Mouse (Mus musculus): ENCODE measurements around the gene Hddc3.

Hddc3 gene

DNA sequence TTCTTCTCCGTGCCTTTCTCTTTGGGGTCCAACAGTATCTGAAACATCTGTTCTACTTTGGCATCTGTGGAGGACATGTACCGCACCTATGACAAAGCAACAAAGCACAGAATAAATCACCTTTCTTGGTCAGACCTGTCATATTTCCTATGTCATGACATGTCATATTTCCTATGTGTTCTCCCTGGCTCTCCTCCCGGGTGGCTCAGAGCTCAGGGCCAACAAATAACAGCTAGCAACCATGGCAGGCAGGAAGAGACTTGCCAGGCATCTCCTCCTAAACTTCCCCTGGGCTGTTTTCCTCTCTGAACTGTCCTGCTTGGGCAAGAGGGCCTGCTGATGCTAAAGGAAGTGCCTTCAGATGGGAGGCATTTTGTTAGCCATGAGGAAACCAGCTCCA, 6.0 kb upstream of the Hddc3 start:
- no peak for DNase-seq

DNA sequence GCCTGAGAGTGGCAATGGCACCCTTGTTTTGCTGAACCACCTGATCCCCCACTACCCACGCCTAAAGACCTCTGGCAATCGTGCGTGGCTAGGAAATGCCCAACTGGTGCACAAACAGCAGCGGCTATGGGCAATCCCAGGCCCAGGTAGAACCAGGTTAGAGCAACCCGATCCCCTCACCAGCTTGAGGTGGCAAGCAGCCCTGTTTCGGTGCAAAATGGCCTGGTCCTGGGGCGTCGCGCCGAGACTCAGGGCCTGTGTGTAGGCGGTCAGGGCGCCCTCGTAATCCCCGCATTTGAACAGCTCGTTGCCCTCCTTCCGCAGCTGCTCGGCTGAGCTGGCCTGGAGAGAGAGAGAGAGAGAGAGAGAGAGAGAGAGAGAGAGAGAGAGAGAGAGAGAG, 3.5 kb upstream of the Hddc3 start:
- peak; percentile 49 for DNase-seq

DNA sequence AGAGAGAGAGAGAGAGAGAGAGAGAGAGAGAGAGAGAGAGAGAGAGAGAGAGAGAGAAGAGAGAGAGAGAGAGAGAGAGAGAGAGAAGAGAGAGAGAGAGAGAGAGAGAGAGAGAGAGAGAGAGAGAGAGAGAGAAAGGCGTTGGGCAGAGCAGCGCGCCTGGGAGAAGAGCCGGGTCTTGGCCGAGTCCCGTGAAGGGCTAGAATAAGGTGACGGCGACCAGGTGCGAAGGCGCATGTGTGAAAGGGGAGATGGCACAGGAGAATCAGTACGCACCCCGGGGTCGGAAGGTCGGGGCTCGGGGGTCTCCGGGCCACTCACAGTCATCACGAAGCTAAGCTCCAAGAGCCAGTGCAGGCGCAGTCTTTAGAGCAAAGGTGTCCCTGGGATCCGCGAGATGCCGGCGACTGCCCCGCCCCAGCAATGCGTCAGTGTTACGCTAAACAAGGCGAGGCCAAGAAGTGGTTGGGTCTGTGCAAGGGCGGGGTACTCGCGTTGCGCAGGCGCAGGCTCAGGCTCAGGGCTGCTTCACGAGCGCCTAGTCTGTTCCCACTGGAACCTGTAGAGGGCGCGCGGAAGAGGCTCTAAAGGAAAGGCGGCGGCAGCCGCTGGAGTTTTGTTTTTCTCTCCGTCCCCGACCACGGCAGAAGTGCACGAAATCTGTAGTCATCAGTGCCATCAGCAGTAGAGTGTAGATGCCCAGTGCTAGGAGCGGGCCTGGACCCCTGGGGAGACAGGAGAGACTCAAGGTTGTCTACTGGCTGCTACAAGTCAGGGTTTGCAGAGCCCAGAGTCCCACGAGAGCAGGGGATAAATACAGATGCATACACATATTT, 2.9 kb upstream of the Hddc3 start:
- DNase-seq, result peak; percentile 98

GRCm38 (mm10) chr7:80340793-80341192, 2.1 kb upstream of the Hddc3 start, which contains the start of gene Unc45a:
Gene Unc45a (minus strand): TSS chr7:80341005.
- DNase-seq, result peak; percentile 86

- DNase-seq, result no peak
These were observed 1.1 kb upstream of the Hddc3 start for GRCm38 (mm10) chr7:80341793-80342192.

GRCm38 (mm10) chr7:80343270-80344018, 540 bp downstream of the Hddc3 start:
- DNase-seq, result peak; percentile 27

DNA sequence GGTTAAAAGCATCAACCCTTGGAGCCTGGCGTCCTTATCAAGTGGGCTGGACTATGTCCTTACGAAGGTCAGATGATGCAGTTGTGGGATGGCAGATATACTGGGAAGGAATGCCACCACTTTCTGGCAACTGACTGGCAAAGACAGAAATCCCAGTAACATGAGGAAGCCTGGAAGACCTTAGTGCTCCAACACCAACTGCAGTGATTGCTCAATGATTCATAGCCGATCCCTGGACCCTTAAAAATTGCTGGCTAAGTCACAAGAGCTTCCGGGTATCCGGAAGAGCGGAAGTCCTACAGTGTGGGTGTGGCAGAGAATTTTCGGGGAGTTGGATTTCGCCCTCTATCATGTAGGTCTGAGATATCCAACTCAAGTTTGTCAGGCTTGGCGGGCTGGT, 3.3 kb downstream of the Hddc3 start:
- no peak for DNase-seq

DNA sequence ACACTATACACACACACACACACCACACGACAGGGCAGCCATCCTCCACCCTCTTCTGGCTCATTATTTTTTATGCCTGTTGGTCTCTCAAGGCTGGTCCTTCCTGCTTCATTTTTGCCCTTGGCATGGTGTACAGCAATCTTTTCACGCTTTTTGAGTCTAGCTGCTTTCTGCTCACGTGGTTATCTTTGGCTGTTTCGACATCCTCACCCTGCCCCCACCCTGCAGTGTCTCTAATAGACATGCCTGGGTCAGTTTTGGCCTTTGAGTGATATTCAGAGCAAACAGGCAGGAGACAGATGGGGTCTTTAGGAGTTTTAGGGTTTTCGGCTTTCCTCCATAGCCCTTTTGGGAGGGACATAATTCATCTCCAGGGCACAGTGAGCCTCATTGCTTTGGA, 3.9 kb downstream of the Hddc3 start:
- no peak for DNase-seq

GRCm38 (mm10) chr7:80347670-80348586, 5.0 kb downstream of the Hddc3 start:
- no peak for DNase-seq

DNA sequence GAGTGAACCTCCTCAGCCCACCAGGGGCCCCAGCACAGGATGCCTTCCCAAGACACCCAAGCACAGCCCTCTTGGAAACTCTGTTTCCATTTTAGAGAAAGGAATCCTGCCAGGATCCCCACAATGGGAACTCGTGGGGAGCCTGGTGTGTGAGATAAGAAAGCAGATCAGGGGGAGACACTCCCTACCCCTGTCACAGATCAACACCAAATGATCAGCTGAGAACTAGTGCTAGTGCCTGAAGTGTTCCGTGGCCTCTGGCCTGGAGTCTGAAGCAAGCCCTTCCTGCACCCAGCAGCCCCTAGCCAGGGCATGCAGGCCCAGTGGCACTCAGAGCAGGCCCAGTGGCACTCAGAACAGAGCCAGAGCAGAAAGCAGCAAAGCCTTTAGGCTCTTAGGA, 7.9 kb downstream of the Hddc3 start:
- DNase-seq, result no peak

DNA sequence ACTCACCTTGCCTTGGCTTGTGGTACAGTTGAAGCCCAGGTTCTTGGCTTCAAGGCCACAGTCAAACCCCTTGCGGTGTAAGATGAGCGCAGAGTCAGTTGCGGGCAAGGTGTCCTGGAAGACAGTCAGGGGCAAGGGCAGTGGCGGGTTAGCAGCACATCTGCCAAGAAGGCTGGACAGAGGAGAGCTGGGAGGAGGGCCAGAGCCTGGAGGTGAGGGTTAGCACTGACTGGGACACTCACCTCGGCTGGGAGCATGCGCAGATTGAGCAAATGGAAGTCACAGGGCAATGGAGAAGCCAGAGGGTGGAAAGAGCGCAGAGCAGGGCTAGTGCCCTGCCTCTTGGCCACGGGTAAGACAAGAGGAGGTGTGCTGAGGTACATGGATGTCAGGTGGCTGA, 10.0 kb downstream of the Hddc3 start:
- no peak for DNase-seq

DNA sequence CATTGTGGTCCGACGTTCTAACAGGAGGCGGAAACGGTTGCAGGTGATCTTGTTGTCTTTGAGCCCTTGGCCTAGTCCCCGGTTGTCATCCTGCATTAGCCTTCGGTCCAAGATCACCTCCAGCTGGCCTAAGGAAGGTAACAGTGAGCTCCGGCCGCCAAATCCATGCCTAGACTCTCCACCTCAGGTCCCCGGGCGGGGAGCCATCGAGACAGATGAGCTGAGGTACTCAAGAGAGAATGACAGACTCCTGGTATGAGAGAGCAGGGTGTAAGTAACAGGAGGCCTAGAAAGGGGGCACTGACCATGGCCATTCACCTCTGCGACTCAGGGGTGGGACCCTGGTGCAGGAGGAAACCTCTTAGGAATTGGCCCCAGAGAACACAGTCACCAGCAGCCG, 13.4 kb downstream of the Hddc3 start:
- no peak for DNase-seq

DNA sequence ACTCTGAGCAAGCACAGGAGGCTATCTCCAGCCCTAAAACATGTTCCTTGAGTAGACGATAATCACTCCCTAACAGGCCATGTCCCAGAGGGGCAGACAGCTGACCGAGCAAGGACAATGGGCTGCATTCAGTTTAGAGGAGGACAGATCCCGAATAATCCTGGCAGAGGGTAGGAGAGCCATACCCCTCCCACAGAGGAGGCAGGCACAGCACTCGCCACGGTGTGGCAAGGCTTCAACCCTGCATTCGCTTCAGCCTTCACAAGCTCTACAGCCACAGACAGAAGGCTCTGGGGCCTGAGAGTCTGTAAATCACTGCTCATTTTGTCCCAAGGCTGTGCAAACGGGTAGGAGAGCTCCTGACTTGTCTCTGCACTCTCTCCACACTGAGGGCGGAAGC, 14.3 kb downstream of the Hddc3 start:
- no peak for DNase-seq

- DNase-seq, result no peak
These were observed 15.1 kb downstream of the Hddc3 start for GRCm38 (mm10) chr7:80358039-80358438.

GRCm38 (mm10) chr7:80360435-80360834, 17.5 kb downstream of the Hddc3 start:
- no peak for DNase-seq

DNA sequence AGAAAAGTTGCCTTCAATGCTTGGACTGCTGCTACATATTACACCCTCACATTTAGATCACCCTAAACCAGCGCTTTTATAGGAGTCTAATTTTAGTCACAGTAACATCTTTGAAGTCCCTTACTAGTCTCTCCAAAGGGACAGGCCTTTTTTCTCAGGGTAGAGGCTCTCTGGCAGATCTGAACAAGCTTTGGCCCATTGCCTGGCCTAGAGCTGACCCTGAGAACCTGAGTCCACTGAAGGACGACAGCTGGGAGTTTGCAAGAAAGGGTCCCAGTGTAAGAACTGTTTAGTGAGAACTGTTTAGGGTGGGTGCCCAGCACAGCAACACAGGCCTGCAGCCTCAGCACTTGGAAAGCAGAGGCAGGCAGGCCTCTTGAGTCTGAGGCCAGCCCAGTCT, 22.9 kb downstream of the Hddc3 start:
- no peak for DNase-seq

GRCm38 (mm10) chr7:80367232-80367631, 24.3 kb downstream of the Hddc3 start:
- no peak for DNase-seq

- no peak for DNase-seq
These were observed 25.1 kb downstream of the Hddc3 start for GRCm38 (mm10) chr7:80368009-80368408.

DNA sequence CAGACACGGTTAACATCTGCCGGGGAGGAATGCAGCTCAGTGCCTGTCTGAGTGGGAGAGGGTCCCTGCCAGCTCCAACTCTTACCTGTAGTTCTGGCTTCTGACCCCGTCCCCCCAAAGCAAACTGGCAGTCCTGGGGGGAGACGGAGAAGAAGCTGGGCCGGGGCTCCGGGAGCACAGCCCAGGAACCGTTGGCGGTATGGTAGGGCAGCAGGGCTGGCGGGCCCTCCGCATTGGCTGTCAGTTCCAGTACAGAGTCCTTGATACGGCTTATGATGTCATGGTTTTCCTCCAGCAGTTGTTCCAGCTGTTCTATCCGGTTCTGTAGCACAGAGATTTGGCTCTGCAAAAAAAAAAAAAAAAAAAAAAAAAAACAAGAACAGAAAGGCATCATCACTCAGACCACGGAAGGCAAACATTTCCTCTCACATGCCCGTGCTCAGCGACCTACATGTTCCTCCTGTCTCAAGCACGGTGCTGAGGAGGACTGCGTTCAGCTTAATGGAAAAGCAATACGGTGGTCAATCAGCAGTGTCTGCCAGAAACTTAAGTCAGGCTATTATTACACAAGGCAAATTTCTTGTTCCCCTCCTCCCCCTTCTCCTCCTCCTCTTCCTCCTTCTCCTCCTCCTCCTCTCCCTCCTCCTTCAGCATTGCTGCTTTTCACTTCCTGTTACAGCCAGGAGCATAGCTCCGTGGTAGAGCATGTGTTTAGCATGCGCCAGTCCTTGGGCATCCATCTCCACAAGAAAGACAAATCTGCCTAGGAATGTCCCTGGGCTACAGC, 25.9 kb downstream of the Hddc3 start:
- peak; percentile 36 for DNase-seq

DNA sequence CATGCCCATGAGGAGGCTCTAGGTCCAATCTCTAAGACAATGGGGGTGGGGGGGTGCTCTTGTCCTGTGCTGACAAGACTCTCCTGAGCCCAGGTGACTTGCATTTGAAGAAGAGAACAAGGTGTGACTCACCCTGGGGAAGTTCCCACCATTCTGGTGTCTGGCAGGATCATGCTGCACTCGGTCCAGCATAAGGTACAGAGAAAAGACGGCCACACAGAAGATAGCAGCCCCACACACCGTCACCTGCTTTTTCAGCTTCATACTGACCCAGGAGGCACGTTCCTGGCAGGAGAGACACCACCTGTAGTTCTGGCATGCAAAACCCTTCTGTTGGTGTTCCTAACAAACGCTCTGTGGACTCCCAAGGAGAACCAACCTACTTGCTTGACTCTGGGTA, 26.6 kb downstream of the Hddc3 start:
- DNase-seq, result no peak

GRCm38 (mm10) chr7:80369967-80370431, 27.1 kb downstream of the Hddc3 start:
- peak; percentile 32 for DNase-seq

GRCm38 (mm10) chr7:80370649-80371040, 27.7 kb downstream of the Hddc3 start:
- DNase-seq, result peak; percentile 90

Measured in thymus, postnatal 14 days (tissue).